26 mouse cellular contexts compared by ENCODE assay signal in genomic region chr1:184717016-184717568, GRCm38 (mm10). TPM values are rescaled to one million over a fixed set of nuclear protein-coding genes. Genes with fewer than 3 reads are reported as not detected.
DNase-seq lines count a peak whose midpoint lies in the region; ATAC-seq lines count a peak whose summit lies in the region.
"Had no signal": no experiment of that assay in that cellular context is flagged by ENCODE, and none has a peak within 500 bp of the region (broad histone marks: within the 10 kb centered on the region; RNA-seq: fewer than 3 reads in every experiment).

No protein-coding gene starts in this region.

- H3K36me3 ChIP-seq in forebrain, embryonic 10.5 days (replicated peaks): no peaks in the 10 kb centered on the region
- H3K36me3 ChIP-seq in forebrain, embryonic 16.5 days (ENCODE audit: control insufficient read depth, insufficient read depth): no peaks in the 10 kb centered on the region
- H3K36me3 ChIP-seq in midbrain, embryonic 11.5 days (ENCODE audit: control insufficient read depth, insufficient read depth, low read length): no peaks in the 10 kb centered on the region
- H3K36me3 ChIP-seq in midbrain, embryonic 14.5 days (ENCODE audit: control insufficient read depth, insufficient read depth, low read length): no peaks in the 10 kb centered on the region
- H3K36me3 ChIP-seq in embryonic facial prominence, embryonic 11.5 days (replicated peaks; ENCODE audit: control insufficient read depth, insufficient read depth, low read depth, low read length): no peaks in the 10 kb centered on the region
- H3K36me3 ChIP-seq: embryonic facial prominence, embryonic 12.5 days; heart, embryonic 12.5 days; midbrain, embryonic 15.5 days had no signal

- H3K4me2 ChIP-seq in forebrain, embryonic 16.5 days (ENCODE audit: low read length): no peak overlapping the region
- no peak overlapping the region for H3K4me2 ChIP-seq in midbrain, embryonic 11.5 days
- no peak overlapping the region for H3K4me2 ChIP-seq in midbrain, embryonic 14.5 days (ENCODE audit: low read length)
- H3K4me2 ChIP-seq in embryonic facial prominence, embryonic 11.5 days (ENCODE audit: low read depth, low read length): no peak overlapping the region
- H3K4me2 ChIP-seq: embryonic facial prominence, embryonic 12.5 days; forebrain, embryonic 13.5 days; heart, embryonic 12.5 days; hindbrain, embryonic 14.5 days; lung, embryonic 14.5 days; midbrain, embryonic 15.5 days had no signal

- no peak overlapping the region for H3K27ac ChIP-seq in forebrain, embryonic 10.5 days
- H3K27ac ChIP-seq in forebrain, embryonic 16.5 days (ENCODE audit: low read length): no peak overlapping the region
- no peak overlapping the region for H3K27ac ChIP-seq in midbrain, embryonic 11.5 days (ENCODE audit: low read depth, low read length)
- H3K27ac ChIP-seq in midbrain, embryonic 14.5 days (replicated peaks; ENCODE audit: low read depth, low read length): no peak overlapping the region
- H3K27ac ChIP-seq in embryonic facial prominence, embryonic 11.5 days (replicated peaks; ENCODE audit: low read depth, low read length): no peak overlapping the region
- H3K27ac ChIP-seq: embryonic facial prominence, embryonic 12.5 days; forebrain, embryonic 13.5 days; hindbrain, embryonic 14.5 days; layer of hippocampus, adult 2 months; liver, embryonic 14.5 days; midbrain, embryonic 15.5 days had no signal

- no peak overlapping the region for H3K4me3 ChIP-seq in forebrain, embryonic 10.5 days
- H3K4me3 ChIP-seq in forebrain, embryonic 16.5 days (replicated peaks; ENCODE audit: low read length): no peak overlapping the region
- H3K4me3 ChIP-seq in midbrain, embryonic 11.5 days (ENCODE audit: low read depth, low read length): no peak overlapping the region
- no peak overlapping the region for H3K4me3 ChIP-seq in midbrain, embryonic 14.5 days (replicated peaks; ENCODE audit: low read depth, low read length)
- no peak overlapping the region for H3K4me3 ChIP-seq in embryonic facial prominence, embryonic 11.5 days (ENCODE audit: low read depth, low read length)
- H3K4me3 ChIP-seq: embryonic facial prominence, embryonic 12.5 days; forebrain, embryonic 13.5 days; heart, embryonic 12.5 days; layer of hippocampus, adult 2 months; midbrain, embryonic 15.5 days; myocyte had no signal

- peaks cover 100% of the 10 kb centered on the region for H3K27me3 ChIP-seq in forebrain, embryonic 10.5 days (ENCODE audit: poor library complexity, severe bottlenecking)
- peaks cover 80% of the 10 kb centered on the region for H3K27me3 ChIP-seq in forebrain, embryonic 16.5 days (replicated peaks; ENCODE audit: control insufficient read depth, insufficient read depth, low read length)
- H3K27me3 ChIP-seq in midbrain, embryonic 11.5 days (ENCODE audit: control insufficient read depth, insufficient read depth, low read length): peaks cover 82% of the 10 kb centered on the region
- peaks cover 81% of the 10 kb centered on the region for H3K27me3 ChIP-seq in midbrain, embryonic 14.5 days (ENCODE audit: control insufficient read depth, insufficient read depth, low read length)
- H3K27me3 ChIP-seq in embryonic facial prominence, embryonic 11.5 days (ENCODE audit: control insufficient read depth, insufficient read depth, low read length): peaks cover 77% of the 10 kb centered on the region

- H3K9ac ChIP-seq in forebrain, embryonic 16.5 days (replicated peaks; ENCODE audit: low read depth, low read length): no peak overlapping the region
- H3K9ac ChIP-seq in midbrain, embryonic 11.5 days (ENCODE audit: low read length): no peak overlapping the region
- no peak overlapping the region for H3K9ac ChIP-seq in midbrain, embryonic 14.5 days (replicated peaks; ENCODE audit: low read length)
- H3K9ac ChIP-seq in embryonic facial prominence, embryonic 11.5 days (replicated peaks; ENCODE audit: low read length): no peak overlapping the region
- H3K9ac ChIP-seq: embryonic facial prominence, embryonic 12.5 days; forebrain, embryonic 13.5 days; heart, embryonic 12.5 days; hindbrain, embryonic 14.5 days; liver, embryonic 14.5 days; lung, embryonic 14.5 days; midbrain, embryonic 15.5 days had no signal

- DNase-seq in forebrain, embryonic 10.5 days (ENCODE audit: extremely low spot score, low spot score): peak; percentile 43
- DNase-seq in midbrain, embryonic 11.5 days (ENCODE audit: low spot score, missing footprints): peak; percentile 92
- DNase-seq in midbrain, embryonic 14.5 days: no peak
- peak; percentile 30 for DNase-seq in embryonic facial prominence, embryonic 11.5 days (ENCODE audit: low spot score)
- DNase-seq in frontal cortex, adult 2 months (ENCODE audit: extremely low spot score in 1 of 2, low spot score in 1 of 2): no peak
- DNase-seq in gastrocnemius, postnatal 10 days: no peak
- DNase-seq: adrenal gland, adult 8-10 months; cerebellum, adult 18-20 months; cerebellum, postnatal 25 days; gastrocnemius, postnatal 14 days; kidney, adult 8-10 months; kidney, postnatal 14 days; layer of hippocampus, postnatal 36 days; lung, embryonic 14.5 days; right cerebral cortex, postnatal 25 days; thymus, postnatal 14 days had no signal

- peaks cover 22% of the 10 kb centered on the region for H3K4me1 ChIP-seq in forebrain, embryonic 10.5 days
- peaks cover 3% of the 10 kb centered on the region; the same call in 1 of the 2 replicates for H3K4me1 ChIP-seq in forebrain, embryonic 16.5 days (replicated peaks; ENCODE audit: control insufficient read depth, insufficient read depth, low read length)
- H3K4me1 ChIP-seq in midbrain, embryonic 11.5 days (ENCODE audit: control insufficient read depth, insufficient read depth, low read length): no peaks in the 10 kb centered on the region
- H3K4me1 ChIP-seq in midbrain, embryonic 14.5 days (ENCODE audit: control insufficient read depth, insufficient read depth, low read length): no peaks in the 10 kb centered on the region
- no peaks in the 10 kb centered on the region for H3K4me1 ChIP-seq in embryonic facial prominence, embryonic 11.5 days (ENCODE audit: control insufficient read depth, insufficient read depth, low read length)
- H3K4me1 ChIP-seq: embryonic facial prominence, embryonic 12.5 days; forebrain, embryonic 13.5 days had no signal

- no peaks in the 10 kb centered on the region for H3K9me3 ChIP-seq in forebrain, embryonic 10.5 days
- H3K9me3 ChIP-seq in forebrain, embryonic 16.5 days (ENCODE audit: control insufficient read depth, low read length): no peaks in the 10 kb centered on the region
- no peaks in the 10 kb centered on the region for H3K9me3 ChIP-seq in midbrain, embryonic 11.5 days (ENCODE audit: control insufficient read depth, low read length)
- no peaks in the 10 kb centered on the region for H3K9me3 ChIP-seq in midbrain, embryonic 14.5 days (ENCODE audit: control insufficient read depth, low read length)
- H3K9me3 ChIP-seq in embryonic facial prominence, embryonic 11.5 days (replicated peaks; ENCODE audit: control insufficient read depth, low read length): no peaks in the 10 kb centered on the region
- H3K9me3 ChIP-seq: embryonic facial prominence, embryonic 12.5 days; forebrain, embryonic 13.5 days; heart, embryonic 12.5 days; midbrain, embryonic 15.5 days had no signal

- ATAC-seq in forebrain, embryonic 16.5 days: no peak
- ATAC-seq in midbrain, embryonic 11.5 days (ENCODE audit: low FRiP score): no peak
- no peak for ATAC-seq in midbrain, embryonic 14.5 days (ENCODE audit: low FRiP score, low TSS enrichment)
- no peak for ATAC-seq in embryonic facial prominence, embryonic 11.5 days (replicated peaks; ENCODE audit: insufficient number of reproducible peaks, low FRiP score, low TSS enrichment, low read depth)
- ATAC-seq: activated CD4-positive, CD25-positive, alpha-beta regulatory T cell, adult 4 months; forebrain, embryonic 13.5 days; midbrain, embryonic 15.5 days had no signal

- WGBS in forebrain, embryonic 10.5 days: 0% methylated on average over 18 of the region's 18 CpGs
- WGBS in forebrain, embryonic 16.5 days: 0% methylated on average over 18 of the region's 18 CpGs
- WGBS in midbrain, embryonic 11.5 days: under 1% methylated on average over 18 of the region's 18 CpGs
- WGBS in midbrain, embryonic 14.5 days: 1% methylated on average over 18 of the region's 18 CpGs
- WGBS in embryonic facial prominence, embryonic 11.5 days: under 1% methylated on average over 18 of the region's 18 CpGs

RNA-seq across cellular contexts. Expression of gene Hlx, which starts 15.3 kb away (rescaled TPM):
- polyA plus RNA-seq in forebrain, embryonic 10.5 days (2016; fragmentation: Nextera tagmentation; extraction: Ambion mirVana): 3.2 and 3.3 TPM in 2 replicates
- polyA plus RNA-seq in forebrain, embryonic 16.5 days (2015; fragmentation: Nextera tagmentation; extraction: Ambion mirVana): 1.8 and 2.1 TPM in 2 replicates
- polyA plus RNA-seq in midbrain, embryonic 11.5 days (2014; fragmentation: Nextera tagmentation; extraction: Ambion mirVana): 2.2 and 2.7 TPM in 2 replicates
- 0.35 and 1.2 TPM in 2 replicates for polyA plus RNA-seq in midbrain, embryonic 14.5 days (2014; fragmentation: Nextera tagmentation; extraction: Ambion mirVana)
- 4.6 and 5.3 TPM in 2 replicates for polyA plus RNA-seq in embryonic facial prominence, embryonic 11.5 days (2014; fragmentation: Nextera tagmentation; extraction: Ambion mirVana)
- polyA plus RNA-seq in frontal cortex, adult 2 months (2012; rRNA removed): 0.76 and 0.96 TPM in 2 replicates
- total RNA-seq in gastrocnemius, postnatal 10 days (2021): 10 to 100 TPM; 26.8 to 27.5 TPM
- polyA plus RNA-seq: activated CD4-positive, CD25-positive, alpha-beta regulatory T cell, adult 4 months had no signal

Comparison
In these comparisons a context has a peak if more than half of its experiments do, and no peak if none do; other contexts are left out.
1. DNase-seq: peak in forebrain, embryonic 10.5 days (single experiment), midbrain, embryonic 11.5 days (single experiment) and embryonic facial prominence, embryonic 11.5 days (single experiment); none in midbrain, embryonic 14.5 days (single experiment), frontal cortex, adult 2 months (0 of 2) and gastrocnemius, postnatal 10 days (single experiment).